Mouse (Mus musculus): ENCODE data around the gene Ksr2.

DNA sequence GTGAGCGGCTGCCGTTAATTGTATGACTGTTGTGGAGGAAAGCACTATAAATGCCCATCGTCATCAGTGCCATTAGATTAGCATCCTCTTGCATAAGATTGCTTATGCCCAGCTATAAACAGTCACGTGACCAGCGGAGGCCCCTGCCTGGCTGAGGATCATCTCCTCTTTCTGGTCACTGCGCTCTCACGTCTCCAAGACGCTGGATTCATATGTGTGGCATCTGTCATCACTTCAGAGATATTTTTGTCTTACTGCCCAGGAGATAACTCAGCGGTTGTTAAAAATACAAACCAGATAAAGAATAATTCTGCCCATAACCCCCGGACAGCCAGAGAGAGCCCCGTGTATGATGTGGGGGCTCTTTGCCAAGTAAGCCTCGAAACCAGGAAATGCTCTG lies 298.4 kb downstream of the Ksr2 start:
- TF ChIP-seq POLR2A (IDR thresholded peaks at IDR 0.05; ENCODE audit: extremely low read depth, insufficient read depth, low read length) (no peak), CTCF (IDR thresholded peaks at IDR 0.05; ENCODE audit: extremely low read depth, insufficient read depth, low read length) (no peak)
